Mouse (Mus musculus): Measurements from ENCODE around the gene Esam.

DNA sequence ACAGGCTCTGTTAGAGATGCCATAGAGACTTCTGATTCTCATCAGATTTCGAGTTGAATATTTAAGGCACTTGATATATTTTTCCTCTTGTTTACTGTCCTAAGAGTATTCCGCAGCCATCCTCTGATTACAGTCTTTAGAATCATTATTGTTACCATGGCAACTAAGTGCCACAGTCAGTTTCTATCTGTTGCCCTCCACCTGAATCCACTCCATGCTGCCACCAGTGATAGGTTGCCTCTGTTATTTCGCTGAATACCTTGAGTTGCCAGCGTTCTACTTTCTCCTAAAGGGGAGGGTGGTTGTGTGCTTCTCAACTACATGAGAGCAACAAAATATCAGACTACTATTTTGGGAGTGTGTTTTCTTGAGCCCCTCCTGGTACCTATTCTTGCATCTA is 58.8 kb downstream of the Esam start:
- TF ChIP-seq CTCF (IDR thresholded peaks at IDR 0.05): no peak
- no peak for TF ChIP-seq EP300 (IDR thresholded peaks at IDR 0.05)
